Mouse (Mus musculus): ENCODE measurements at regions not wholly inside any gene's neighbourhood (a gene's known extent, or its start where the extent isn't known, plus 50 kb on each side); places are given as distances from the start of the nearest gene placed in this dataset.

GRCm38 (mm10) chr6:64797600-64797999 lies 68.7 kb downstream of the Atoh1 start:
- no peak for DNase-seq (ENCODE audit: low spot score in 2 of 2)

DNA sequence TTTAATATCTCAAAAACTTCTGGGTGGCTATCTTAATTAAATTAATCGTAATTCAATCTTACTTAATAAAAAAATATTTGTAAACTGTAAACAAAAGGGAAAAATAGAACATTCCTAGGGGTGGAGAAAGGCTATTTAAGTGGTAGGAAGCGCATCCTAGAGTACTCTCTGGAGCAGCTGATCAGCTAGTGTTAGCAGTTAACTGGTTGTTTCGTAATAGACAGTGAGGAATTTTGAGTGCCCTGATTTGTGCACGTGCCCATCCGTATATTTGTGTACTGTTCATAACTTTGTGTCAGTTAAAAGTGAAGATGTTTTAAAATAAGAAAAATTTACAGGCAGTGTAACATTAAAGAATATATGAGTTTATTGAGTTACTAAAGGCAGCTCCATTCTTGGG lies 69.9 kb downstream of the Atoh1 start:
- no peak for DNase-seq (ENCODE audit: low spot score in 2 of 2)

GRCm38 (mm10) chr6:64799306-64800001 lies 70.5 kb downstream of the Atoh1 start:
- peak in 1 of 2 experiments; percentile 7 for DNase-seq (ENCODE audit: low spot score in 2 of 2)

DNA sequence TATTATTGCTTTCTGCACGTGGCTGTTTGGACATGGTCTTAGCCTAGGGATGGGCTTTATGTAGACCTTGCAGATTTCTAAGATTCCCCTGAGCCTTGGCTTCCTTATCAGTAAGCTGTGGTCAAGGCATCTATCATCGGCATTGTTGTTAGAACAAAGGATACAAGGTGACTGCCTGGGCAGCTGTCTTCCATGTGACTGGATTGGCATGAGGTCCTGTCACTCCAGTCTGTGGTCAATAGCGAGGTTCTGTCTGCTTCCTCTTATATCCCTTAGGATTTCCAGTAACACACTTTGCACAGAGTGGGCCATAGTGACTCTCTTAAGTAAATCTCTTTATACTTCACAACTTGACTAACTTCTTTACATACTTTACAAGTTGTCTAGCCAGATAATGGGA lies 72.0 kb downstream of the Atoh1 start:
- DNase-seq (ENCODE audit: low spot score in 2 of 2), result no peak

DNA sequence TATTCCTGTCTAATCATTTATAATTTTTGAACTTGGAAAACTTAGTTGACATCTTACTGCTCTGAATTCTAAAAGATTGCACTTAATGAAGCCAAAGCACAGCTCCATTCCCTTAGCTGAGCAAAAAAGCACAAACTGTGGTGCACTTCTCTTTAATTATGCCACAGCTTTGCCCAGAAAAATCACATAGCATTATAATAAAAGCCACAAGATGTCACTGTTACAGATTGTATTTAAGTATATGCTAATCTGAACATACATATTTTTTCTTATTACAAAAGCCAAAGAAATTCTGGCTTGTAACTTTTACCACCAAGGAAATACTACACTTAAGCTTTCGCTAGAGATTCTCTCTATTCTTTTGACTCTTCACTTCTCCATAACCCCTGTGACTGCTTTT lies 86.2 kb downstream of the Atoh1 start:
- DNase-seq (ENCODE audit: low spot score in 2 of 2), result no peak

DNA sequence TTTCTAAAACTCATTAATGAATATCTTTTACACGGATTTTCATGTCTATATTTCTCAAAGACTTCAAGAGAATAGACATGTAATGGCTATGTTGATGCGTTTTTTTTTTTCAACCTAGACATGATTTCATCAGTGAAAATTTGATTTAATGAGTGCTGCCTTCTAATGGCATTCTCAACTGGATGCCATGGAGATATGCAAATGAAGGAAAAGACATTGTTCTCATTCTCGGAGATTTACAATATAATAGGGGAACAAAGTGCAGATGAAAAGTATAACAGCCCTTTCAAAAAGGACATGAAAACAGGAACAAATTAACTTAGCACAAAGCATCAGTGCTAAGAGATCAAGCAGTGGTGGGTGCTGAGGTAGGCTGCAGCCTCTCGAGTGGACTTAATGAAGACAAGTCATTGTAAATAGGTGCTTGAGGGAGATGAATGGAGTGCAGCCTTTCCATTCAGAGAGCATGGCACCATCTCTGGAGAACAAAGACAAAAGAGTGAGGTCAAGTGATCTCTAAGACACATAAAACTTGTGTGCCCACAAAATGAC lies 120.2 kb downstream of the Atoh1 start:
- DNase-seq (ENCODE audit: low spot score in 2 of 2), result no peak

DNA sequence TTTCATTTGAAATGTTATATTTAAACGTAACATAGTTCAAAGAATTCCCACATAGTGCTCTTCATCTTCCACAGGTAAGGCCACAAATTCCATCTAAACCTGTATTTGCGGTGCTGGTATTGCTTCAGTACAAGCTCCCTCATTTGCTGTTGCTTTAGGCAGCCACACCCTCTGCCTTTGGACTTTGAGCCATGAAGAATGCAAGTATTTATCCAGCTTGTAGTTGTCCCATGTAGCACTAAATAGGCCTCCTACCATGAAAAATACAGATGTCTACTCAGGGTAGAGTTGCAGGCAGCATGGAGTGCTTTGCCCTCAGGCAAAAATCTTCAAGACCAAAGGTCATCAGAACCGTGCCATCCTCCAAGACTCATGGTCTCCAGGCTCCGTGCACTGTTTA lies 134.0 kb downstream of the Atoh1 start:
- no peak for DNase-seq (ENCODE audit: low spot score in 2 of 2)

DNA sequence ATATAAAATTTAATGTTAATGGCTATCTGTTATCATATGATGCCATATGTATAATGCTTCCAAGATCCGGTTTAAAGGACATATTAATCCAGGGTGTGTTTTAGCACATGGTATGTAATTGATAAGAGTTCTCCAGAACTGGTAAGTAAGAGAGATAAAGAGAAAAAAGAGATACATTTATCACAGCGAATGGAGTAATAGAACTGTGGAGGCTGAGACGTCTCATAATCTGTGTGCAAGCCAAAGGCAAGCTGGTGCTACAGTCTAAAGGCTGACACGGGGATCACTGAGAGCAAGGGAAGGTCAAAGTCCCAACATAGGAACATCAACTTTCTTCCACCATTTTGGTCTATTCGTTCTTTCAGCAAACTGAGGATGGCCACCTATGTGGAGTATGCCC lies 146.0 kb upstream of the Smarcad1 start:
- no peak for DNase-seq (ENCODE audit: low spot score in 2 of 2)
